Mouse (Mus musculus) bone marrow, adult 2 months (tissue): ENCODE results near the gene Hpca.

Source experiments
- CTCF ChIP-seq: fragments of 200-500 bp; IDR thresholded peaks from 2 replicates; pipeline ENCODE4 v1.5.1; 2011; ENCODE audit warnings: low read length, control low read depth; ENCODE audit not compliant: control insufficient read depth, insufficient read depth
- POLR2A ChIP-seq: fragments of 200-500 bp; IDR thresholded peaks from 2 replicates; pipeline ENCODE4 v1.6.1; 2011; ENCODE audit warnings: low read depth, mild to moderate bottlenecking, control low read depth, low read length, borderline replicate concordance; ENCODE audit not compliant: control insufficient read depth

DNA sequence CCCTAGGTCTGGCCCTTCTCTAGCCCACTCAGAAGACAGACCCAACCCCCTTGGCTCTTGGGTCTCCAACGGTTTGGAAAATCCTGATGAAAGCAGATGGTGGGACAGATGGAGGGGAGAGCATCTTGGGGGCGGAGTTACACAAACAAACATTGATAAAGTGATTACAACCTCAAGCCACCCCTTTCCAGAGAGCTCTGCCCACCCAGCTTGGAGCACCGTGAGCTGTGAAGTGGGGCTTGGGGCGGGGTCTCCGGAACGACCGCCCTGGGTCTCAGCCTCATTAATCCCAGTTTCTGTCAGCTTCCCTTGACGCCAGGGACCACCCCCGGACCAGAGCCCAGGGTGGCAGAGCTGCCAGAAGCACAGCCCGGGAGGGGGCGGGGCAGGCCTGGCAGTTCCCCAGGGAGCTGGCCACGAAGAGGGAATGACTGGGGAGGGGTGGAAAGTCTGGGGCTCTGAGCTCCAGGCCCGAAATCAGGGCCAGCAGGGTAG, 2.9 kb upstream of the Hpca start:
- TF ChIP-seq POLR2A: no peak
- TF ChIP-seq CTCF: no peak
